Mouse (Mus musculus): ENCODE data around the gene Sh3rf3. TPM values are rescaled to one million over a fixed set of nuclear protein-coding genes. Genes with fewer than 3 reads are reported as not detected.

The Sh3rf3 gene
- total RNA-seq, 1 experiment from 2014 or later, result 0.82 TPM

DNA sequence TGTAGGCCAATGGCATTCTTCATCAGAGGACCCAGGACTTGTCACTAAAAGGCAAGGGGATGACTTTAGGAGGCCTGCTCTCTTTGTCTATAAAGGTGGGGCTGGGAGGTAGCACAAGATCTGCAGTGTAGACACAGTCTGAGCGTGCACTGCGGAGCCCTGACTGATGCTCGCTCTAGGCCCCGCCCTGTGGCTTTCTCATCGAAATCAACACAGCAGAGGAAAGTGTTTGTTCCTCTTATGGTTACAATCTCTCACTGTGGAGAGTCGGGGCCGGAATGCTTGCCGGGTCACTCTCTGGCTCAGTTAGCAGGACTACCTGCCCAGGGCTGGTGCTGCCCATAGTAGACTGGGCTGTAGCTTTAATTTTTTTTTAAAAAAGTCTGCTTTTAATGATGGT lies 299.6 kb downstream of the Sh3rf3 start:
- no peak for DNase-seq

- no peak for DNase-seq
Observed at GRCm38 (mm10) chr10:59113386-59113785, 300.2 kb downstream of the Sh3rf3 start.

GRCm38 (mm10) chr10:59114535-59115291 lies 301.6 kb downstream of the Sh3rf3 start:
- DNase-seq, result peak; percentile 13

DNA sequence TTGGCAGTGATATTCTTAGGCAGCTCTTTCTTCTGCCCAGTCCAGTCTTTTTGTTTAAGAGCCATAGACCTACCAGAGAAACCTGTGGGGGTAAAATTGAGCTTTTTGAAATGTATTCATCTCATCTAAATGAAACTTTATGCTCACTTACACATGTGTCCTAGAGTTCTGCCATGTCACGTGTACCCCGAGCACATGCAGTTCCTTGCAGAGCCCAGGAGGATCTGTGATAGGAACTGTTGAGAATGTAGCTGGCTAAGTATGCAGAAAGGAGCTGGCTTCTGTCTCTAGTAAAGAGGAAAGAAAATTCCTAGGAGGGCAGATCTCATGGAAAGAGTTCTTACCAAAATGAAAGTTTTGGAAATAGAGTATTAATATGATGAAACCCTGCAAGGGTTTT lies 302.5 kb downstream of the Sh3rf3 start:
- DNase-seq, result no peak

- no peak for DNase-seq
Observed at GRCm38 (mm10) chr10:59116331-59116730, 303.2 kb downstream of the Sh3rf3 start.

- no peak for DNase-seq
Observed at GRCm38 (mm10) chr10:59117555-59117954, 304.4 kb downstream of the Sh3rf3 start.

GRCm38 (mm10) chr10:59119001-59119400 lies 305.8 kb downstream of the Sh3rf3 start:
- DNase-seq, result no peak

GRCm38 (mm10) chr10:59119811-59120210 lies 306.7 kb downstream of the Sh3rf3 start:
- DNase-seq, result no peak

DNA sequence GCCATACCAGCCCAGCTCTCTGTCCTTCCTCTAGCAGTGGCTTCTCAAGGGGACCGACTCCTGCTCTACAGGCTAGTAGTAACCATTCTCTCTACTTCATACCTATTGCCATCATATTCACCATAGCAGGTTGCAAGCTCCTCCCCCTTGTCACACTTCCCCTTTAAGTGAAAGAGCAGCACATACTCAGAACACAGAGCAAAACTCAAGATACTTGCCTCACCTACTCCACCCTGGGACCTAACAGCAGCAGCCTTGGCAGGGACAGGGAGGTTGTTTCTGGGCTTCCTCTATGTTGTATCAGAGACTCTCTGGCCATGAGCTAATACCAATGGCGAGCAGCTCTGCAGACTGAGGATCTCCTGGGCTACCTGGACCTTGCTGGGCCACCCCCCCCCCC lies 312.3 kb downstream of the Sh3rf3 start:
- no peak for DNase-seq

- DNase-seq, result no peak
Observed at GRCm38 (mm10) chr10:59127637-59128036, 314.5 kb downstream of the Sh3rf3 start.

GRCm38 (mm10) chr10:59131926-59132628 lies 318.9 kb downstream of the Sh3rf3 start:
- DNase-seq, result no peak

DNA sequence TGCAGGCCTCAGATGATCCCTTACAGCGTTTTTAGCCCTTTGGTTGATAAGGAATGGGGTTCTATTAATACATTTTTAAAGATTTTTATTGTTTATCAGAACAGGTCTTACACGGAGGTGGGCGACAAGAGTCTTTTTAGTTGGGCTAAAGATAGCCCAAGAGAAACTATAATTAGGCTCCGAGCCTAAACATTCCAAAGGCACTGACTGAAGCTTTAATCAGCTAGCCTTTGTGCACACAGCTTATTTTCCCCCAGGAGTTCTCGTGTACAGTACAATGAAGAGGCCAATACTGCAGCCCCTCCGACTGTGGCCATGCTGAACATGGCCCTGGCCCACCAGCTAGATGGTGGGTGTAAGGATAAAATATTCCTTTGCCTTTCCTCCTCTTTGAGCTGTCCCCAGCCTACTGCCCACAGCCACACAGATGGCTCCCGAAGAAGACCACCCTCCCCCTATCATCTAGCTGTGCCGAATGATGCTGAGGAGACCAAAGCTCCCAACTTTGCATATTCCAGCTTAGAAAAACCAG lies 320.4 kb downstream of the Sh3rf3 start:
- no peak for DNase-seq

- peak; percentile 29 for DNase-seq
Observed at GRCm38 (mm10) chr10:59149956-59150383, 336.8 kb downstream of the Sh3rf3 start.

GRCm38 (mm10) chr10:59150938-59151657 lies 337.9 kb downstream of the Sh3rf3 start:
- no peak for DNase-seq

DNA sequence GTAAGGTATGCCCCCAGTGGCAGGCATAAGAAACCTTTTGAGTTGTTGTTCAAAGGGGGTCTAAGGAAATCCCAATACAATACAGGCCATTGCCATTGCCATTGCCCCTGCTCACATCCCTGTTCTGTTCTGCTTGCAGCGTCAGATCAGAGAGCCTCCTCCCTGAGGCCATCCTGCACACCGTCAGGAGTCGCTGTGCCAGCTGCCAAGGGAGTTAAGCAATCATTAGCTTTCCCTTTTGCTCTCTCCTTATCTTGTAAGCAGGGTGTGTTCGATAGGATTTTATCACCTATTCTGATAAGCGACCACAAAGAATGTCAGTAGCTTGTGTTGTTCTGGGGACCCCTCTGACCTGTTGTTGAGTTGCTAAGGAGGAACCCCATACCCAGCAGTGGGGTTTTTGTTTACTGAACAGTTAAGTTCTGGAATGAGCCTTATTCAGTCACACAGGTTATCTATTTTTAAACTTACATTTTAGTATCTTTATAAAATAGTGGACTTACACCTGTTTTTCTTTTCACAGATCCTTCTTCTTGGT lies 339.5 kb downstream of the Sh3rf3 start:
- DNase-seq, result no peak

DNA sequence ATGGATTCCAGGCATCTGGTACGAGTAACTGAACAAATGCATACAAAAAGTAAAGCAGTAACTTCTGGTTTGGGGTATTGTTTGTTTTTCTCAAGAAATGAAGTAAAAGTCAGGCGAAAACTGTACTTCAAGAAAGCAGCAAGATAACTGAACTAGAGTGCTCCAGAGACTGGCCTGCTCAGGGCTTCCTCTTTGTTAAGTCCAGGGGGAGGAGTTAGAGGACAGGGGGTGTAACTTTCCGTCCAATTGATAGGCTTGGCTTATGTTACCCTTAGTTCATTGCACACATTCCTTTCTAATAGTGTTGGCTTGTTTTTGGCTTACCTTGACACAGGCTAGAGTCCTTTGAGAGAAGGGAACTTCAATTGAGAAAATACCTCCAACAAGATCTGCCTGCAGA lies 345.5 kb downstream of the Sh3rf3 start:
- no peak for DNase-seq

DNA sequence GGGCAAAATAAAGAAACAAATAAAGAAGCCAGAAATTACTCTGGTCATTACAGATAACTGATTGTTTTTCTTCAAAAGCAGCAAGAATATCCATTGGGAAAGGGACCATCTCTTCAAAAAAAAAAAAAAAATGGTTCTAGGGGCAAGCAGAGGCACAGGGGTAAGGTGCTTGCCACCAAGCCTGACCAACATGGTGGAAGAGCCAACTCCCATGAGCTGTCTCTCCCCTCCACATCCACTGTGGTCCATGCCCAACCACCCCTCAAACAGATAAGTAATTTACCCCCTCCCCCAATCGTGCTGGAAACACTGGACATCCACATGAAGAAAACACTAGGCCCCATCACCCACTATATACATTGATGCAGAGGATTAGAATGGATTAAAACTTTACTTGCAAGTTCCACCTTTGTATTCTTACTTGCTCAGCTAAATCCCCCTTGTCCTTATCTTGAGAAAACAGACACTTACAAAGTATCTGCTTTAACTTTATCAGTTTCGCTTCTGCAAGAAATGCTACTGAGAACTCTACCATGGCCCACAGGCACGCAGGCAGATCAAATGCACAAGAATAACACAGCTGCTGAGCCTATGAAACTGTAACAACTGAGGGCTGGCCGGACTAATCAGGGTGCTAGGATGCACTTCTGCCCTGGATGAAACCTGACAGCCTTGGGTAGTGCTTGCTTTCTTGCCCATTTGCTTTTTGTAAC lies 349.2 kb downstream of the Sh3rf3 start:
- DNase-seq, result no peak

DNA sequence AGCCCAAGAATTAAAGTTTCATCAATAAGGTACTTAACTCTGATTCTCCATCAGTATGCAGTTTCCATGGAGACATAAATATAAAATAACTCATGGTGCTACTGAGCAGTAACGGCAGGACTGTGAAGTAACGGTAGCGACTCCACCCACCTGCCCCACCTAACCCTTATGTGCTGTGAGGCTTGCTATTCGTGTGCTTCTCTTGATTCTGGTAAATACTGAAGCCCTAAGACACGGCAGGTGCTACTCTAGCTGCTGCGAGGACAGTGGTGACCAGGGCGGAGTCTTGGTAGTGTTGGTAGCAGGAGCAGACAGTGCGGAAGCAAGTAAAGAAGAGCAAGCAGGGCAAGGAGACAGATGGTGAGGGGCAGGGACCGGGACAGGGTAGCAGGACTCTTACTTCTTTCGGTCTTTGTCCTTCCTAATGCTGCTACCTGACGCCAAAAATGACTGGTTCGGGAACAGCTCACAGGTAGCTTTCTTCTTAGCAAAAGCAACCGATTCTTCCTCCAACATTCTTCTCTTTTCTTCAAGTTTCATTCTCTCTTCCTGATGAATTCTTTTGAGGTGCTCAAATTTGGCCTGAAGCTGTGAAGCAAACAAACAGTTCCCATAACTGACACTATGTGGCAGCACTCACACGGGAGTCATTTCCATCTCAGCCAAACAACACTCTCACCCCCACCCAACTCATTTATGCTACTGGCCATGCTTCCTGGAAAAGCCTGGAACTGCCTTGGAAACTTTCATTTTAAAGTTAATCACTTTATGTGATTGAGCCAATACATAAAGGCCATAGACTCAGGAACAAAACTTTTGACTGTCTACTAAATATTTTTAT lies 353.2 kb downstream of the Sh3rf3 start:
- peak; percentile 16 for DNase-seq

- no peak for DNase-seq
Observed at GRCm38 (mm10) chr10:59171042-59171441, 357.9 kb downstream of the Sh3rf3 start.

- no peak for DNase-seq
Observed at GRCm38 (mm10) chr10:59172539-59172938, 359.4 kb downstream of the Sh3rf3 start.

DNA sequence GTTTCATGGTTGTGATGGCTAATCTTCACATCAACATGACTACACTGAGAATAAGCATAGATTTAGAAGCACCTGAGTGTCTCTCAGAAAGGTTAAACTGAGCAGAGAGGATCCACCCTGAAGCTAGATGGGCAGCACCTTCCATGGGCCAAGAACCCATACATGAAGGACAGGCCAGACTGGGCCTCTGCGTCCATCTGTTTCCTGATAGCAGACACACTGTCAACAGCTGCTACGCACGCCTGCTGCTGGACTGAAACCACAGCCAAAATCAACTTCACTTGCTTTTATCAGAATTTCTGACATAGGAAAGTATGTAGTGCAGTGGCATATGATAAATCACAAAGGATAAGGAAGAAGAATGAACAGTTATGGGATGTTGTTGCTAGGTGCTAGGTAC lies 366.5 kb downstream of the Sh3rf3 start:
- no peak for DNase-seq
